Mouse (Mus musculus) forebrain, embryonic 15.5 days (tissue): ENCODE results near the gene Vmn1r4. TPM values are rescaled to one million over a fixed set of nuclear protein-coding genes. Genes with fewer than 3 reads are reported as not detected.

Experiments
- ATAC-seq: fragments of 200-750 bp; cut with Nextera tagmentation; replicated peaks from 2 replicates; pipeline ENCODE4 v1.8.0; 2017; ENCODE audit warnings: mild to moderate bottlenecking, moderate TSS enrichment, moderate library complexity
- H3K27ac ChIP-seq: fragments of 300-500 bp; sonication (generic); replicated peaks from 2 replicates; pipeline ENCODE4 v1.5.1; 2015; ENCODE audit warnings: mild to moderate bottlenecking, inconsistent platforms
- H3K27me3 ChIP-seq: fragments of 300-500 bp; sonication (generic); 2 replicates; pipeline ENCODE4 v1.6.1; 2015; ENCODE audit warnings: inconsistent platforms
- H3K36me3 ChIP-seq: fragments of 300-500 bp; sonication (generic); 2 replicates; pipeline ENCODE4 v1.6.1; 2015; ENCODE audit warnings: mild to moderate bottlenecking, inconsistent platforms
- H3K4me1 ChIP-seq: fragments of 300-500 bp; sonication (generic); 2 replicates; pipeline ENCODE4 v1.6.1; 2015; ENCODE audit warnings: inconsistent platforms
- H3K4me2 ChIP-seq: fragments of 300-500 bp; sonication (generic); replicated peaks from 2 replicates; pipeline ENCODE4 v1.6.1; 2015; ENCODE audit warnings: mild to moderate bottlenecking, inconsistent platforms
- H3K4me3 ChIP-seq: fragments of 300-500 bp; sonication (generic); 2 replicates; pipeline ENCODE4 v1.5.1; 2015; ENCODE audit warnings: mild to moderate bottlenecking, inconsistent platforms
- H3K9ac ChIP-seq: fragments of 300-500 bp; sonication (generic); replicated peaks from 2 replicates; pipeline ENCODE4 v1.6.1; 2015; ENCODE audit warnings: mild to moderate bottlenecking, inconsistent platforms
- H3K9me3 ChIP-seq: fragments of 300-500 bp; sonication (generic); 2 replicates; pipeline ENCODE4 v1.6.1; 2016; ENCODE audit warnings: inconsistent platforms
- WGBS: fragments of 180-500 bp; shearing (Covaris S2); methylation state at CpG from one replicate; pipeline ENCODE4 v1.1.7; 2015; ENCODE audit warnings: mixed read lengths; 5-methylcytosine and 5-hydroxymethylcytosine counted together
- polyA plus RNA-seq: library from polyadenylated mRNA; unstranded; fragments of >200 nt; fragmentation: Nextera tagmentation; extraction: Ambion mirVana; gene quantifications from 2 replicates; pipeline ENCODE4 v1.2.1, GENCODE M21; 2015

Vmn1r4 gene
- polyA plus RNA-seq, 1 experiment from 2014 or later = 0.29 TPM

- Histone ChIP-seq H3K36me3 (no peaks in the 10 kb centered on the region), H3K4me1 (peaks cover 24% of the 10 kb centered on the region), H3K4me3 (no peak overlapping the region), H3K9ac (0 out of 2 replicates have a peak overlapping the region, but pooled peaks have one; percentile 15), H3K9me3 (no peaks in the 10 kb centered on the region), H3K4me2 (no peak overlapping the region), H3K27me3 (no peaks in the 10 kb centered on the region), H3K27ac (0 out of 2 replicates have a peak overlapping the region, but pooled peaks have one; percentile 14)
- 76% methylated on average over 1 of the region's 1 CpGs for WGBS
- peak; percentile 53; the same call in 1 of the 2 replicates for ATAC-seq
These were observed 19.5 kb upstream of the Vmn1r4 start for GRCm38 (mm10) chr6:56904330-56904729.

GRCm38 (mm10) chr6:56904982-56905381 lies 18.8 kb upstream of the Vmn1r4 start:
- Histone ChIP-seq H3K4me3 (no peak overlapping the region), H3K27me3 (no peaks in the 10 kb centered on the region), H3K4me1 (peaks cover 24% of the 10 kb centered on the region), H3K36me3 (no peaks in the 10 kb centered on the region), H3K4me2 (no peak overlapping the region), H3K9me3 (no peaks in the 10 kb centered on the region), H3K9ac (no peak overlapping the region), H3K27ac (0 out of 2 replicates have a peak overlapping the region, but pooled peaks have one; percentile 14)
- ATAC-seq = no peak
- 91% methylated on average over 2 of the region's 2 CpGs for WGBS

GRCm38 (mm10) chr6:56905486-56905885 lies 18.3 kb upstream of the Vmn1r4 start:
- no peaks in the 10 kb centered on the region for H3K27me3 ChIP-seq
- no peak overlapping the region for H3K4me3 ChIP-seq
- no peak for ATAC-seq
- H3K4me1 ChIP-seq = peaks cover 24% of the 10 kb centered on the region
- H3K4me2 ChIP-seq = no peak overlapping the region
- WGBS = 86% methylated on average over 5 of the region's 5 CpGs
- no peaks in the 10 kb centered on the region for H3K36me3 ChIP-seq
- H3K9ac ChIP-seq = no peak overlapping the region
- H3K9me3 ChIP-seq = no peaks in the 10 kb centered on the region
- H3K27ac ChIP-seq = no peak overlapping the region

- peaks cover 24% of the 10 kb centered on the region for H3K4me1 ChIP-seq
- WGBS = 86% methylated on average over 8 of the region's 8 CpGs
These were observed 17.5 kb upstream of the Vmn1r4 start for GRCm38 (mm10) chr6:56906121-56906846.

GRCm38 (mm10) chr6:56907973-56908372 lies 15.8 kb upstream of the Vmn1r4 start:
- Histone ChIP-seq H3K27me3 (no peaks in the 10 kb centered on the region), H3K4me3 (no peak overlapping the region), H3K4me1 (peaks cover 15% of the 10 kb centered on the region), H3K4me2 (no peak overlapping the region), H3K9me3 (no peaks in the 10 kb centered on the region), H3K27ac (no peak overlapping the region), H3K9ac (no peak overlapping the region), H3K36me3 (no peaks in the 10 kb centered on the region)
- WGBS = 80% methylated on average over 3 of the region's 3 CpGs
- no peak for ATAC-seq

More at GRCm38 (mm10) chr6:56906121-56906846, 17.5 kb upstream of the Vmn1r4 start:
- no peaks in the 10 kb centered on the region for H3K36me3 ChIP-seq
- no peaks in the 10 kb centered on the region for H3K9me3 ChIP-seq
- H3K27me3 ChIP-seq = no peaks in the 10 kb centered on the region
- ATAC-seq = no peak
- H3K27ac ChIP-seq = no peak overlapping the region
- no peak overlapping the region for H3K4me3 ChIP-seq
- H3K9ac ChIP-seq = no peak overlapping the region
- no peak overlapping the region for H3K4me2 ChIP-seq

- no peak for ATAC-seq
- 92% methylated on average over 2 of the region's 2 CpGs for WGBS
These were observed 15.4 kb upstream of the Vmn1r4 start for GRCm38 (mm10) chr6:56908397-56908796.

GRCm38 (mm10) chr6:56908912-56909311 lies 14.9 kb upstream of the Vmn1r4 start:
- WGBS = 14% methylated on average over 4 of the region's 4 CpGs
- no peaks in the 10 kb centered on the region for H3K36me3 ChIP-seq

More at GRCm38 (mm10) chr6:56908397-56908796, 15.4 kb upstream of the Vmn1r4 start:
- Histone ChIP-seq H3K27ac (no peak overlapping the region), H3K9ac (no peak overlapping the region), H3K36me3 (no peaks in the 10 kb centered on the region), H3K27me3 (no peaks in the 10 kb centered on the region), H3K4me1 (peaks cover 13% of the 10 kb centered on the region), H3K4me3 (no peak overlapping the region), H3K4me2 (no peak overlapping the region), H3K9me3 (no peaks in the 10 kb centered on the region)

GRCm38 (mm10) chr6:56910910-56911309 lies 12.9 kb upstream of the Vmn1r4 start:
- Histone ChIP-seq H3K4me2 (no peak overlapping the region), H3K9me3 (no peaks in the 10 kb centered on the region), H3K4me3 (no peak overlapping the region), H3K4me1 (peaks cover 4% of the 10 kb centered on the region; the same call in 1 of the 2 replicates), H3K27ac (no peak overlapping the region), H3K9ac (no peak overlapping the region), H3K27me3 (no peaks in the 10 kb centered on the region), H3K36me3 (no peaks in the 10 kb centered on the region)
- WGBS = 80% methylated on average over 2 of the region's 2 CpGs
- ATAC-seq = no peak

More at GRCm38 (mm10) chr6:56908912-56909311, 14.9 kb upstream of the Vmn1r4 start:
- no peak for ATAC-seq
- H3K27me3 ChIP-seq = no peaks in the 10 kb centered on the region
- H3K4me3 ChIP-seq = no peak overlapping the region
- H3K9me3 ChIP-seq = no peaks in the 10 kb centered on the region
- peaks cover 11% of the 10 kb centered on the region for H3K4me1 ChIP-seq
- no peak overlapping the region for H3K4me2 ChIP-seq
- H3K27ac ChIP-seq = no peak overlapping the region
- H3K9ac ChIP-seq = no peak overlapping the region

GRCm38 (mm10) chr6:56913092-56913858 lies 10.5 kb upstream of the Vmn1r4 start:
- peaks cover 6% of the 10 kb centered on the region; the same call in 1 of the 2 replicates for H3K4me1 ChIP-seq
- H3K36me3 ChIP-seq = no peaks in the 10 kb centered on the region
- no peak overlapping the region for H3K27ac ChIP-seq
- no peaks in the 10 kb centered on the region for H3K9me3 ChIP-seq
- H3K9ac ChIP-seq = no peak overlapping the region
- WGBS = 89% methylated on average over 2 of the region's 2 CpGs
- no peak overlapping the region for H3K4me2 ChIP-seq
- H3K27me3 ChIP-seq = no peaks in the 10 kb centered on the region
- ATAC-seq = no peak
- no peak overlapping the region for H3K4me3 ChIP-seq

- H3K9me3 ChIP-seq = no peaks in the 10 kb centered on the region
- WGBS = 94% methylated on average over 2 of the region's 2 CpGs
- no peak overlapping the region for H3K9ac ChIP-seq
- H3K4me1 ChIP-seq = peaks cover 7% of the 10 kb centered on the region; the same call in 1 of the 2 replicates
- no peaks in the 10 kb centered on the region for H3K27me3 ChIP-seq
- H3K4me2 ChIP-seq = no peak overlapping the region
- H3K4me3 ChIP-seq = no peak overlapping the region
- no peaks in the 10 kb centered on the region for H3K36me3 ChIP-seq
- ATAC-seq = no peak
- no peak overlapping the region for H3K27ac ChIP-seq
These were observed 7.5 kb upstream of the Vmn1r4 start for GRCm38 (mm10) chr6:56916279-56916678.

GRCm38 (mm10) chr6:56917578-56918368 lies 6.0 kb upstream of the Vmn1r4 start:
- no peaks in the 10 kb centered on the region for H3K9me3 ChIP-seq
- no peak overlapping the region for H3K4me3 ChIP-seq
- no peak overlapping the region for H3K27ac ChIP-seq
- no peak overlapping the region for H3K9ac ChIP-seq
- H3K27me3 ChIP-seq = no peaks in the 10 kb centered on the region
- ATAC-seq = no peak
- no peak overlapping the region for H3K4me2 ChIP-seq
- WGBS = 84% methylated on average over 12 of the region's 12 CpGs
- peaks cover 19% of the 10 kb centered on the region for H3K4me1 ChIP-seq
- H3K36me3 ChIP-seq = no peaks in the 10 kb centered on the region
